Mouse (Mus musculus) forebrain, embryonic 16.5 days (tissue): Measurements from ENCODE around the gene AI661453. TPM values are rescaled to one million over a fixed set of nuclear protein-coding genes. Genes with fewer than 3 reads are reported as not detected.

Experiments
- ATAC-seq: fragments of 200-750 bp; cut with Nextera tagmentation; 2 replicates; pipeline ENCODE4 v1.8.0; 2017; ENCODE audit warnings: mild to moderate bottlenecking, moderate library complexity
- H3K27ac ChIP-seq: fragments of 300-500 bp; sonication (generic); 2 replicates; pipeline ENCODE4 v1.5.1; 2014; ENCODE audit warnings: low read length, control low read depth
- H3K27me3 ChIP-seq: fragments of 300-500 bp; sonication (generic); replicated peaks from 2 replicates; pipeline ENCODE4 v1.6.1; 2014; ENCODE audit warnings: low read length; ENCODE audit not compliant: control insufficient read depth, insufficient read depth
- H3K36me3 ChIP-seq: fragments of 300-500 bp; sonication (generic); 2 replicates; pipeline ENCODE4 v1.6.1; 2014; ENCODE audit not compliant: control insufficient read depth, insufficient read depth
- H3K4me1 ChIP-seq: fragments of 300-500 bp; sonication (generic); replicated peaks from 2 replicates; pipeline ENCODE4 v1.6.1; 2014; ENCODE audit warnings: low read length; ENCODE audit not compliant: control insufficient read depth, insufficient read depth
- H3K4me2 ChIP-seq: fragments of 300-500 bp; sonication (generic); 2 replicates; pipeline ENCODE4 v1.6.1; 2014; ENCODE audit warnings: mild to moderate bottlenecking, low read length, control low read depth
- H3K4me3 ChIP-seq: fragments of 300-500 bp; sonication (generic); replicated peaks from 2 replicates; pipeline ENCODE4 v1.5.1; 2014; ENCODE audit warnings: mild to moderate bottlenecking, low read length, control low read depth
- H3K9ac ChIP-seq: fragments of 300-500 bp; sonication (generic); replicated peaks from 2 replicates; pipeline ENCODE4 v1.6.1; 2014; ENCODE audit warnings: low read depth, low read length, control low read depth
- H3K9me3 ChIP-seq: fragments of 300-500 bp; sonication (generic); 2 replicates; pipeline ENCODE4 v1.6.1; 2016; ENCODE audit warnings: low read length; ENCODE audit not compliant: control insufficient read depth
- WGBS: fragments of 180-500 bp; shearing (Covaris S2); extraction: QIAGEN DNeasy Blood & Tissue Kit; methylation state at CpG from one replicate; pipeline ENCODE4 v1.1.7; 2014; 5-methylcytosine and 5-hydroxymethylcytosine counted together
- polyA plus RNA-seq: library from polyadenylated mRNA; unstranded; fragments of >200 nt; fragmentation: Nextera tagmentation; extraction: Ambion mirVana; gene quantifications from 2 replicates; pipeline ENCODE4 v1.2.1, GENCODE M21; 2015

Gene AI661453
- polyA plus RNA-seq, 1 experiment from 2014 or later = 0.22 TPM

DNA sequence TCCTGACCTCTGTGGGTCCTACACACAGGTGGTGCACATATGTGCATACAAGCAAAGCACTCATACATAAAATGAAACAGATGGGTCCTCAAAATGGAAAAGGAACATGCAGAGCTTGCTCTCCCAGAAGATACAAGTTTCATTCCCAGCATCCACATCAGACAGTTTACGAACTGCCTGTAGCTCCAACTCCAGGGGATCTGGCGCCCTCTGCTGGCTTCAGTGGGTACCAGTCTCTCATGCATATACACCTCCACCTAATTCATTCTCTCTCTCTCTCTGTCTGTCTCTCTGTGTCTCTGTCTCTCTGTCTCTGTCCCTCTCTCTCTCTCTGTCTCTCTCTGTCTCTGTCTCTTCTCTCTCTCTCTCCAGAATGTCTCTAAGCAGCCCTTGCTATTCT is 46.0 kb downstream of the AI661453 start:
- Histone ChIP-seq H3K9me3 (no peaks in the 10 kb centered on the region), H3K4me1 (0 out of 2 replicates have a peak, but pooled peaks cover 2% of the 10 kb centered on the region), H3K27ac (no peak overlapping the region), H3K9ac (no peak overlapping the region), H3K4me3 (no peak overlapping the region), H3K27me3 (no peaks in the 10 kb centered on the region), H3K4me2 (no peak overlapping the region), H3K36me3 (no peaks in the 10 kb centered on the region)
- ATAC-seq = no peak
- WGBS = 23% methylated on average over 2 of the region's 2 CpGs

DNA sequence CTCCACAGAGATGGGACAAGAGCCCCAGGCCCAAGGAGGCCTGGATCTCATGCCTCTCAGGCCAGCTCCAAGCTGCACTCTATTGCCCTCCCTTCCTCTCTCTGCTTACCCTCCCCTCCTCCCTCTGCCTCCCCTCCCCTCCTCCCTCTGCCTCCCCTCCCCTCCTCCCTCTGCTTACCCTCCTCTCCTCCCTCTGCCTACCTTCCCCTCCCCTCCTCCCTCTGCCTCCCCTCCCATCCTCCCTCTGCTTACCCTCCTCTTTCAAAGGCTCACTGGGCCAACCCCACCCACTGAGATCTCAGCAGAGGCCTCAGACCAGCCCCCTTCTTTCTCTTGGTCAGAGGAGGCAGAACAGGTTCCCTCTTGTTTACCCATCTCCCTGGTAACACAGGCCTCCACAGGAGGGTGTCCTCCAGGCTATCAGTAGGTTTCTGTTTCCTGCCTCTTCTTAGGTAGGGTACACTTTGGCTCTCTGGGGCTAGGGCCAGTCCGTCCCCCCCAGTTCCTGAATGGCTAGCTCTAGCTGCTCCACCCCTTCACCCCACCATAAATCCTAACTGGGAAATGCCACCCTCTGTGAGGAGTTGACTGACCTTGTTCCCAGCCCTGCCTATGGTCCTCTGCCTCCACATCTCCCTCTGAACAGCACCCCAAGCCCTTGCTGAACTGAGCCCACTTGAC is 48.0 kb downstream of the AI661453 start:
- no peak overlapping the region for H3K27ac ChIP-seq
- WGBS = 47% methylated on average over 1 of the region's 1 CpGs
- H3K4me3 ChIP-seq = no peak overlapping the region
- 0 out of 2 replicates have a peak, but pooled peaks cover 2% of the 10 kb centered on the region for H3K4me1 ChIP-seq
- no peak overlapping the region for H3K4me2 ChIP-seq
- H3K27me3 ChIP-seq = no peaks in the 10 kb centered on the region
- H3K36me3 ChIP-seq = no peaks in the 10 kb centered on the region
- ATAC-seq = no peak
- no peak overlapping the region for H3K9ac ChIP-seq
- no peaks in the 10 kb centered on the region for H3K9me3 ChIP-seq

DNA sequence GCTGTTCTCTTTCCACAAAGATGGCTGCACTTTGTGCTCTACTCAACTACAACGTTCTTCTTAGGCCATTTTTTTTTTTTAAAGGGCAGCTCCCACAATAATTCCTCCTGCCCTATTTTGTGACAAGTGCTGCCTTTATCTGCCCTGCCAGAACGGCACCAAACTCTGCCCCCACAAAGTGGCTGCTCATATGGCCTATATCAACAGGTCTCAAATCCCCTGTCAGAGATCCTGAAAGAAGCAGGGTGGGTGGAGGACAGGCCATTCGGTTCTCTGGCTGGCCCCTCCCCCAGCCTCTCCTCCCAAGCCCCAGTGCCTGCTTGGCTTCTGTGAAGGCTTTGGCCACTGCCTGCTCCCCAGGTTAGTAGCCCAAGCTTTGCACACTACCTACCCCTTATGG is 48.6 kb downstream of the AI661453 start:
- Histone ChIP-seq H3K9ac (no peak overlapping the region), H3K36me3 (no peaks in the 10 kb centered on the region), H3K4me3 (no peak overlapping the region), H3K27me3 (no peaks in the 10 kb centered on the region), H3K4me2 (no peak overlapping the region), H3K4me1 (0 out of 2 replicates have a peak, but pooled peaks cover 2% of the 10 kb centered on the region), H3K9me3 (no peaks in the 10 kb centered on the region), H3K27ac (no peak overlapping the region)
- 8% methylated on average over 3 of the region's 3 CpGs for WGBS
- no peak for ATAC-seq

DNA sequence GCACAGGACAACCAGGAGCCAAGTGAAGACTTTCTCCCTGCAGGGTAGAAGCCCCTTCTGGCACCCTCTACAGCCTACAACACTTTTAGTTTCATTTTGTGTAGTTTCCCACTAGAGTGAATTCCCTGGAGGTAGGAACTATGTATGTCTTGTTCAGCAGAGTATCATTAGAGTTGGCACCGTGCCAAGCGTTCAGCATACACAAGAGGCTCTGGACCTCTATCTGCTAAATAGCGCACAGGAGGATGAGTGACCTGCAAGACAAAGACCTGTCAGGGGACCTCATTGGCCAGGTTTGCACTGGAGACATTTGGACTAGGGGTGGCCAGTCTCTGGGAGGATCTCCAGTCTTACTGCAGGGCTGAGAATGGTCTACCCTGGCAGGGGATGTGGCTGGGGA is 49.4 kb downstream of the AI661453 start:
- H3K9ac ChIP-seq = no peak overlapping the region
- H3K27me3 ChIP-seq = no peaks in the 10 kb centered on the region
- 66% methylated on average over 3 of the region's 3 CpGs for WGBS
- no peak overlapping the region for H3K4me3 ChIP-seq
- no peak overlapping the region for H3K27ac ChIP-seq
- H3K9me3 ChIP-seq = no peaks in the 10 kb centered on the region
- 0 out of 2 replicates have a peak, but pooled peaks cover 2% of the 10 kb centered on the region for H3K4me1 ChIP-seq
- no peak for ATAC-seq
- H3K4me2 ChIP-seq = no peak overlapping the region
- H3K36me3 ChIP-seq = no peaks in the 10 kb centered on the region

DNA sequence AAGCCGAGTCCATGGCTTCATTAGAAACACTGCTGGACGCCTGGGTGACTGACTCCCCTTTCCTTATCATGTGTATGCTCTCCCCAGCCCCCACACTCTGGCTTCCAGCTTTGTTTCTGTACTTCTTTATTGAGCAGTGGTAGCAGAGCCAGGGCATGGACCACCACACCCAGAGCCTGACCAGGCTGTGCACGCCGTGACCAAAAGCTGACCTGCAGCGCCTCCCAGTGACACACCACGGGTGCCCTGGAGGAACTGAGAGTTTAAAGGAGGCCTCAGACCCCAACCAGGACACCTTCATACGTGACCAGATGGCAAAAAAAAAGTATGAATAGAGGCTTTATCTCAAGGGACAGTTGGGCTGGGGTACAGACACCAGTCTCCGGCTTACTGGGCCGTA is 54.4 kb downstream of the AI661453 start:
- no peaks in the 10 kb centered on the region for H3K9me3 ChIP-seq
- WGBS = 83% methylated on average over 9 of the region's 9 CpGs
- no peaks in the 10 kb centered on the region for H3K27me3 ChIP-seq
- no peak overlapping the region for H3K27ac ChIP-seq
- no peak overlapping the region for H3K4me2 ChIP-seq
- H3K36me3 ChIP-seq = peaks cover 24% of the 10 kb centered on the region
- no peak for ATAC-seq
- H3K4me1 ChIP-seq = no peaks in the 10 kb centered on the region
- no peak overlapping the region for H3K9ac ChIP-seq
- H3K4me3 ChIP-seq = no peak overlapping the region

DNA sequence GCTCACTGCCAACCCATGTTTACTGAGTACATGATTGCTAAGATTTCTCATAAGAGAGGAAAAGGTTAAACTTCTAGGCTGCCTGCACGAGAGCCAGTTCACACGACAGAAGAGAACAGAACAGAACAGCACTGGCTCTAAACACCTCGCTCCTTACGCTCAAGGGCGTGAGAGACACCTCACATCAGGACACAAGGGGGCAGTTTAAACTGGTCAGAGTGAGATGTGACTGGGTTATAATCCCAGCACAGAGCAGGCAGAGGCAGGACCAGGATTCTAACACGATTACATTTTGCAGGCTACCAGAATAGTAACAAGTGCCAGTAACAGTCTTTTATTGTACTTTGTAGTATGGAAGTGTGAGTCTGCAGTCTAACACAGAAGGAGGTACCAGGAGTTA is 56.3 kb downstream of the AI661453 start:
- Histone ChIP-seq H3K4me3 (no peak overlapping the region), H3K9me3 (no peaks in the 10 kb centered on the region), H3K4me1 (no peaks in the 10 kb centered on the region), H3K27me3 (no peaks in the 10 kb centered on the region), H3K27ac (no peak overlapping the region), H3K36me3 (peaks cover 28% of the 10 kb centered on the region), H3K4me2 (no peak overlapping the region), H3K9ac (no peak overlapping the region)
- 80% methylated on average over 6 of the region's 6 CpGs for WGBS
- ATAC-seq = no peak

DNA sequence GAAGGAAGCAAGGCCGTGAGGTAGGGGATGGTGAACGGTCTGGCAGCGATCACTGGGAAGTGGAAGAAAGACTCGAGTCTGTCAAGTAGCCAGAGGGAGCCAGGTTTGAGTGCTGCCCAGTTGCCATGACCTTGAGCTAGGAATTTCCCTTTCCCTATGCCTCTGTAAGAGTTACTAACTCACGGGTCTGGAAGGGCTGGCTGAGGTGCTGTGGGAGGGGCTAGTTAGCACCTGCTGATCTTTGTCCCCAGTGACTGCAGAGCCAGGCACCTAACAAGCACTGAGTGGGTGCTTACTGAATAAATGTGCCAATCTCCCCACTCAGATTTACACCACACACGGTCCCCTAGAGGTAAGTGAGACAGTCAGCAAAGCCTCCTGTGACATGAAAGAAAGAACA is 57.2 kb downstream of the AI661453 start:
- WGBS = 87% methylated on average over 6 of the region's 6 CpGs
- Histone ChIP-seq H3K4me3 (no peak overlapping the region), H3K36me3 (peaks cover 28% of the 10 kb centered on the region), H3K4me2 (no peak overlapping the region), H3K27me3 (no peaks in the 10 kb centered on the region), H3K9ac (no peak overlapping the region), H3K9me3 (no peaks in the 10 kb centered on the region), H3K27ac (no peak overlapping the region), H3K4me1 (no peaks in the 10 kb centered on the region)
- no peak for ATAC-seq

DNA sequence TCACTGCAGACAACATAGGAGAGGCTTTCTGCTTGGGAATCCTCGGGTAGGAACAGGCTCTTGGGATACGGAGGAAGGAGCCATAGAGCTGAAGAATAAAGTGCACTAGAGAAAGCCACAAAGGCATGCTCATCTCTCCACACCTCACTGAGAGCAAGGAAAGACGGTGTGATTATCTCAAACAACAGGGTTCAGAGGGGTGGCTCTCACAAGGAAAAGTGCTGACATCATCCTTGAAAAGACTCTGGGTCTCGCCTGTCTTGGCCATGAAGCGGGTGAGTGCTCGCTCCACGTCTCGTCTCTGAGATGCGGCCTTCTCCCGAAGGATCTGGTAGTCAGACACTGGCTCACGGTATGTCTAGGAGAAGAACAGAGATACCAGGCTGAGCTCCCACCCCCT is 57.7 kb downstream of the AI661453 start:
- Histone ChIP-seq H3K27me3 (no peaks in the 10 kb centered on the region), H3K36me3 (peaks cover 28% of the 10 kb centered on the region)
- no peak for ATAC-seq

DNA sequence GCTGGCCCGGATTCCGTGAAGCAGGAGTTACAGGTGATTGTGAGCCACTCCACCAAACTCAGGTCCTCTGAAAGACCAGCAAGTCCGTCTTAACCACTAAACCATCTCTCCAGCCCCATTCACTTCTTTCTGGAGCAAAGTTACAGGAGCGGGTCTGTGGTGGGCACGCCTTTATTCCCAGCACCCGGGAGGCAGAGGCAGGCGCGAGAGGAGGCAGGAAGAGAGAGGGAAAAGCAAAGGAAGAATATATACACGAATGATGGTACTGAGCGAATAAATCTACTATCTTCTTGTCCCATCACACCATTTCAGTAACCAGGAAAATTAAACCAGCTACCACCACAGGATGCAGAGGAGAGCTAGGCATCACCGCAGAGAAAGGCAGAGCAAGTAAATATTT is 65.1 kb downstream of the AI661453 start:
- Histone ChIP-seq H3K4me1 (peaks cover 15% of the 10 kb centered on the region), H3K36me3 (no peaks in the 10 kb centered on the region), H3K27ac (no peak overlapping the region), H3K4me3 (peak overlapping the region; percentile 94), H3K4me2 (peak overlapping the region; percentile 94), H3K27me3 (no peaks in the 10 kb centered on the region), H3K9me3 (no peaks in the 10 kb centered on the region), H3K9ac (peak overlapping the region; percentile 78)
- WGBS = 11% methylated on average over 11 of the region's 11 CpGs
- ATAC-seq = no peak; the same call in 1 of the 2 replicates

More for the DNA sequence above, 57.7 kb downstream of the AI661453 start:
- no peak overlapping the region for H3K27ac ChIP-seq
- no peak overlapping the region for H3K9ac ChIP-seq
- no peaks in the 10 kb centered on the region for H3K4me1 ChIP-seq
- 90% methylated on average over 11 of the region's 11 CpGs for whole genome bisulfite sequencing
- H3K4me3 ChIP-seq = no peak overlapping the region
- H3K4me2 ChIP-seq = no peak overlapping the region
- H3K9me3 ChIP-seq = no peaks in the 10 kb centered on the region
